Mouse (Mus musculus): ENCODE measurements around the gene Med9. TPM values are rescaled to one million over a fixed set of nuclear protein-coding genes. Genes with fewer than 3 reads are reported as not detected.
A peak's percentile ranks its signal among the peaks of the same experiment; 100 is the strongest.
"Not testable (repeated sequence)": the region's sequence is repeated elsewhere in the genome, so short reads cannot be mapped to it uniquely, and the experiment has no call there.

Med9 gene
- total RNA-seq (2022): 10 to 100 TPM; 29.4 to 39.1 (median 33.2) TPM

GRCm38 (mm10) chr11:59947752-59948400 lies at the start of gene Med9:
Gene Med9 (plus strand): TSS chr11:59948206.
- DNase-seq: peak; percentile 93

- DNase-seq: no peak
Measured at GRCm38 (mm10) chr11:59899711-59900685, 48.0 kb upstream of the Med9 start.

- no peak for DNase-seq
Measured at GRCm38 (mm10) chr11:59900995-59901394, 47.0 kb upstream of the Med9 start.

- peak; percentile 67 for DNase-seq
Measured at GRCm38 (mm10) chr11:59902045-59902726, 45.8 kb upstream of the Med9 start.

GRCm38 (mm10) chr11:59906521-59907123 lies 41.4 kb upstream of the Med9 start:
- DNase-seq: no peak

- DNase-seq: no peak
Measured at GRCm38 (mm10) chr11:59908446-59908845, 39.6 kb upstream of the Med9 start.

GRCm38 (mm10) chr11:59910586-59910985 lies 37.4 kb upstream of the Med9 start:
- no peak for DNase-seq

- no peak for DNase-seq
Measured at GRCm38 (mm10) chr11:59911523-59911922, 36.5 kb upstream of the Med9 start.

- no peak for DNase-seq
Measured at GRCm38 (mm10) chr11:59913702-59914101, 34.3 kb upstream of the Med9 start.

GRCm38 (mm10) chr11:59918014-59918413 lies 30.0 kb upstream of the Med9 start:
- DNase-seq: no peak

- no peak for DNase-seq
Measured at GRCm38 (mm10) chr11:59919401-59919800, 28.6 kb upstream of the Med9 start.

- no peak for DNase-seq
Measured at GRCm38 (mm10) chr11:59920331-59920730, 27.7 kb upstream of the Med9 start.

GRCm38 (mm10) chr11:59921265-59921664 lies 26.7 kb upstream of the Med9 start:
- DNase-seq: no peak

- no peak for DNase-seq
Measured at GRCm38 (mm10) chr11:59930031-59930430, 18.0 kb upstream of the Med9 start.

GRCm38 (mm10) chr11:59932560-59933337 lies 15.3 kb upstream of the Med9 start:
- no peak for DNase-seq

GRCm38 (mm10) chr11:59933943-59934342 lies 14.1 kb upstream of the Med9 start:
- no peak for DNase-seq

- no peak for DNase-seq
Measured at GRCm38 (mm10) chr11:59937023-59937422, 11.0 kb upstream of the Med9 start.

GRCm38 (mm10) chr11:59937615-59938014 lies 10.4 kb upstream of the Med9 start:
- peak; percentile 77 for DNase-seq

- DNase-seq: no peak
Measured at GRCm38 (mm10) chr11:59939821-59940220, 8.2 kb upstream of the Med9 start.

- DNase-seq: no peak
Measured at GRCm38 (mm10) chr11:59940645-59941044, 7.4 kb upstream of the Med9 start.

- DNase-seq: peak; percentile 90
Measured at GRCm38 (mm10) chr11:59941391-59941790, 6.6 kb upstream of the Med9 start.

GRCm38 (mm10) chr11:59944855-59945254 lies 3.2 kb upstream of the Med9 start:
- not testable (repeated sequence) for DNase-seq
